Mouse (Mus musculus) cortical plate, adult 2 months (tissue): ENCODE data around the gene Tmem41b. TPM values are rescaled to one million over a fixed set of nuclear protein-coding genes. Genes with fewer than 3 reads are reported as not detected.
A peak's percentile ranks its signal among the peaks of the same experiment; 100 is the strongest.

ENCODE experiments used
- H3K27ac ChIP-seq: fragments of 200-500 bp; 2 replicates; pipeline ENCODE4 v1.5.1; 2012; ENCODE audit warnings: low read length, control low read depth, inconsistent platforms; ENCODE audit not compliant: insufficient read depth
- H3K4me1 ChIP-seq: fragments of 200-500 bp; 2 replicates; pipeline ENCODE4 v1.6.1; 2011; ENCODE audit warnings: low read length; ENCODE audit not compliant: control insufficient read depth, insufficient read depth
- H3K4me3 ChIP-seq: fragments of 200-500 bp; 2 replicates; pipeline ENCODE4 v1.5.1; 2011; ENCODE audit warnings: mild to moderate bottlenecking, low read length, control low read depth; ENCODE audit not compliant: insufficient read depth
- CTCF ChIP-seq: fragments of 200-500 bp; IDR thresholded peaks from 2 replicates; pipeline ENCODE4 v1.5.1; 2011; ENCODE audit warnings: mild to moderate bottlenecking, control low read depth, low read length; ENCODE audit not compliant: insufficient read depth; ENCODE audit errors: extremely low read depth
- POLR2A ChIP-seq: fragments of 200-500 bp; IDR thresholded peaks from 2 replicates; pipeline ENCODE4 v1.6.1; 2011; ENCODE audit warnings: mild to moderate bottlenecking, low read length, control low read depth; ENCODE audit not compliant: insufficient read depth; ENCODE audit errors: extremely low read depth
- polyA plus RNA-seq: library from polyadenylated mRNA; depleted of rRNA; stranded (reverse); fragments of >200 nt; gene quantifications from 2 replicates; pipeline ENCODE4 v1.2.3, GENCODE M21; 2012

Gene Tmem41b
- polyA plus RNA-seq, 1 experiment, result 39.0 TPM

GRCm38 (mm10) chr7:109959716-109960612 is 26.8 kb downstream of the Tmem41b start, which contains the start of gene Dennd5a:
Dennd5a (minus strand) TSS chr7:109960470.
- H3K4me1 ChIP-seq, result peaks cover 8% of the 10 kb centered on the region
- peak within 1 kb of the TSS; percentile 97 for H3K27ac ChIP-seq
- no peak for TF ChIP-seq CTCF
- peak; percentile 84 for TF ChIP-seq POLR2A
- peak within 1 kb of the TSS; percentile 64 for H3K4me3 ChIP-seq

- TF ChIP-seq CTCF (no peak), POLR2A (no peak)
- H3K4me3 ChIP-seq, result peak overlapping the region; percentile 64
- H3K27ac ChIP-seq, result peak overlapping the region; percentile 95
- H3K4me1 ChIP-seq, result peaks cover 8% of the 10 kb centered on the region
Measured at GRCm38 (mm10) chr7:109958843-109959715, 27.6 kb downstream of the Tmem41b start.

- TF ChIP-seq CTCF (no peak), POLR2A (no peak)
- peaks cover 10% of the 10 kb centered on the region for H3K4me1 ChIP-seq
- H3K27ac ChIP-seq, result no peak overlapping the region
- peak overlapping the region; percentile 64; the same call in 1 of the 2 replicates for H3K4me3 ChIP-seq
Measured at GRCm38 (mm10) chr7:109957996-109958789, 28.5 kb downstream of the Tmem41b start.

GRCm38 (mm10) chr7:109954622-109955401 is 31.9 kb downstream of the Tmem41b start:
- no peak for TF ChIP-seq POLR2A
- Histone ChIP-seq H3K4me1 (peaks cover 10% of the 10 kb centered on the region), H3K4me3 (no peak overlapping the region), H3K27ac (no peak overlapping the region)

GRCm38 (mm10) chr7:109951297-109951696 is 35.4 kb downstream of the Tmem41b start:
- TF ChIP-seq CTCF (no peak), POLR2A (no peak)
- H3K4me1 ChIP-seq, result peaks cover 4% of the 10 kb centered on the region
- H3K4me3 ChIP-seq, result no peak overlapping the region
- no peak overlapping the region for H3K27ac ChIP-seq

- no peak for TF ChIP-seq CTCF
- TF ChIP-seq POLR2A, result no peak
- no peak overlapping the region for H3K4me3 ChIP-seq
- H3K27ac ChIP-seq, result no peak overlapping the region
- peaks cover 6% of the 10 kb centered on the region for H3K4me1 ChIP-seq
Measured at GRCm38 (mm10) chr7:109944421-109945034, 42.2 kb downstream of the Tmem41b start.

GRCm38 (mm10) chr7:109929628-109930027 is 57.1 kb downstream of the Tmem41b start:
- Histone ChIP-seq H3K4me3 (no peak overlapping the region), H3K4me1 (peaks cover 4% of the 10 kb centered on the region), H3K27ac (no peak overlapping the region)
- TF ChIP-seq POLR2A (no peak), CTCF (peak; percentile 14; the same call in 1 of the 2 replicates)

GRCm38 (mm10) chr7:109928365-109928764 is 58.4 kb downstream of the Tmem41b start:
- Histone ChIP-seq H3K4me3 (no peak overlapping the region), H3K4me1 (peaks cover 4% of the 10 kb centered on the region), H3K27ac (no peak overlapping the region)
- TF ChIP-seq CTCF, result no peak
- no peak for TF ChIP-seq POLR2A
